ENCODE assay signal across 14 mouse cellular contexts in genomic region chr6:22390654-22391365, GRCm38 (mm10). TPM values are rescaled to one million over a fixed set of nuclear protein-coding genes. Genes with fewer than 3 reads are reported as not detected.
A peak's percentile ranks its signal among the peaks of the same experiment; 100 is the strongest.
DNase-seq lines count a peak whose midpoint lies in the region; ATAC-seq and TF ChIP-seq lines count a peak whose summit lies in the region.
"Had no signal": no experiment of that assay in that cellular context is flagged by ENCODE, and none has a peak within 500 bp of the region (broad histone marks: within the 10 kb centered on the region; RNA-seq: fewer than 3 reads in every experiment).

No protein-coding gene starts in this region.

- no peaks in the 10 kb centered on the region for H3K36me3 ChIP-seq in lung, postnatal 0 days (ENCODE audit: insufficient read depth, low read length)
- H3K36me3 ChIP-seq: hindbrain, embryonic 13.5 days; lung, embryonic 15.5 days had no signal

- no peak overlapping the region for H3K4me3 ChIP-seq in lung, postnatal 0 days (ENCODE audit: low read depth, low read length)
- no peak overlapping the region for H3K4me3 ChIP-seq in lung, adult 2 months (replicated peaks; ENCODE audit: extremely low read depth, low read depth, low read length)
- H3K4me3 ChIP-seq: hindbrain, embryonic 13.5 days; lung, embryonic 15.5 days had no signal

- H3K4me1 ChIP-seq in lung, postnatal 0 days (ENCODE audit: insufficient read depth, low read depth, low read length), result no peaks in the 10 kb centered on the region
- no peaks in the 10 kb centered on the region for H3K4me1 ChIP-seq in lung, adult 2 months (ENCODE audit: control insufficient read depth, insufficient read depth, low read length)
- H3K4me1 ChIP-seq: hindbrain, embryonic 13.5 days had no signal

- no peak overlapping the region for H3K9ac ChIP-seq in lung, postnatal 0 days (replicated peaks; ENCODE audit: low read depth)
- H3K9ac ChIP-seq: hindbrain, embryonic 13.5 days; lung, embryonic 15.5 days had no signal

- intact Hi-C loops in heart, postnatal 10 days (cut with DNase I), result no loop called here

- H3K4me2 ChIP-seq in lung, postnatal 0 days (replicated peaks; ENCODE audit: low read depth, low read length), result 0 out of 2 replicates have a peak overlapping the region, but pooled peaks have one; percentile 11
- H3K4me2 ChIP-seq: hindbrain, embryonic 13.5 days; lung, embryonic 15.5 days had no signal

- DNase-seq in cerebellum, postnatal 10 days, result peak; percentile 4 to 8
- no peak for DNase-seq in cerebellum, adult 8-10 months
- peak; percentile 10 to 22 for DNase-seq in heart, postnatal 10 days
- DNase-seq in heart, adult 8-10 months (ENCODE audit: low spot score), result no peak
- DNase-seq in lung, postnatal 0 days (ENCODE audit: low spot score), result no peak
- no peak for DNase-seq in lung, adult 2 months
- DNase-seq in skeletal muscle tissue, adult 2 months (ENCODE audit: low read depth, low spot score), result peak; percentile 4
- DNase-seq in urinary bladder, postnatal 25 days (ENCODE audit: low spot score), result no peak
- DNase-seq: adrenal gland, adult 8-10 months; gastrocnemius, postnatal 36 days; midbrain, embryonic 14.5 days had no signal

- H3K27me3 ChIP-seq in lung, postnatal 0 days (replicated peaks; ENCODE audit: insufficient read depth, low read length), result no peaks in the 10 kb centered on the region
- H3K27me3 ChIP-seq: hindbrain, embryonic 13.5 days; lung, embryonic 15.5 days had no signal

- H3K27ac ChIP-seq in lung, postnatal 0 days (ENCODE audit: low read length), result no peak overlapping the region
- H3K27ac ChIP-seq: hindbrain, embryonic 13.5 days; kidney, postnatal 0 days; lung, embryonic 15.5 days had no signal

- TF ChIP-seq CTCF in lung, postnatal 0 days (IDR thresholded peaks at IDR 0.05), result no peak
- TF ChIP-seq CTCF in lung, adult 2 months (IDR thresholded peaks at IDR 0.05; ENCODE audit: insufficient read depth, low read length), result no peak

- WGBS in lung, postnatal 0 days, result 57% methylated on average over 13 of the region's 13 CpGs
- 46% methylated on average over 13 of the region's 13 CpGs for WGBS in lung, adult 2 months

- H3K9me3 ChIP-seq in lung, postnatal 0 days (ENCODE audit: low read length), result no peaks in the 10 kb centered on the region
- H3K9me3 ChIP-seq: hindbrain, embryonic 13.5 days; lung, embryonic 15.5 days had no signal

- no peak for TF ChIP-seq EP300 in lung, postnatal 0 days (IDR thresholded peaks at IDR 0.05)

- no peak for TF ChIP-seq POLR2A in lung, adult 2 months (IDR thresholded peaks at IDR 0.05; ENCODE audit: borderline replicate concordance, extremely low read depth, low read depth, low read length)

- no peak for ATAC-seq in lung, postnatal 0 days

RNA-seq across cellular contexts. Expression of gene Fam3c, which starts 34.8 kb away (rescaled TPM):
- 10 to 100 TPM; 33.4 to 36.7 TPM for total RNA-seq in heart, postnatal 10 days (2021)
- total RNA-seq in heart, adult 8-10 months (2022), result 10 to 100 TPM; 27.0 to 33.8 (median 32.0) TPM
- polyA plus RNA-seq in lung, postnatal 0 days (2015; fragmentation: Nextera tagmentation; extraction: Ambion mirVana), result 66.9 and 74.8 TPM in 2 replicates
- 5.1 and 9.1 TPM in 2 replicates for polyA plus RNA-seq in lung, adult 2 months (2012; rRNA removed)

Comparison
In these comparisons a context has a peak if more than half of its experiments do, and no peak if none do; other contexts are left out.
1. DNase-seq: peak in cerebellum, postnatal 10 days (2 of 2), heart, postnatal 10 days (2 of 2) and skeletal muscle tissue, adult 2 months (single experiment); none in cerebellum, adult 8-10 months (single experiment), heart, adult 8-10 months (single experiment), lung, postnatal 0 days (single experiment), lung, adult 2 months (single experiment) and urinary bladder, postnatal 25 days (single experiment).